Mouse (Mus musculus) embryonic fibroblast, embryonic 13.5 days (primary cell): ENCODE data around the gene Dyrk1a. TPM values are rescaled to one million over a fixed set of nuclear protein-coding genes. Genes with fewer than 3 reads are reported as not detected.

Experiments used
- H3K27ac ChIP-seq: 2 replicates; pipeline ENCODE4 v1.5.1; 2012; ENCODE audit warnings: low read length, control low read depth, inconsistent platforms; ENCODE audit not compliant: insufficient read depth
- H3K4me1 ChIP-seq: 2 replicates; pipeline ENCODE4 v1.6.1; 2011; ENCODE audit warnings: low read length; ENCODE audit not compliant: control insufficient read depth, insufficient read depth
- H3K4me3 ChIP-seq: 2 replicates; pipeline ENCODE4 v1.5.1; 2011; ENCODE audit warnings: mild to moderate bottlenecking, control low read depth, low read length; ENCODE audit not compliant: insufficient read depth
- CTCF ChIP-seq: IDR thresholded peaks from 2 replicates; pipeline ENCODE4 v1.5.1; 2011; ENCODE audit warnings: mild to moderate bottlenecking, control low read depth, low read length, moderate library complexity, borderline replicate concordance; ENCODE audit not compliant: insufficient read depth
- POLR2A ChIP-seq: IDR thresholded peaks from 2 replicates; pipeline ENCODE4 v1.6.1; 2011; ENCODE audit warnings: low read depth, mild to moderate bottlenecking, control low read depth, low read length, moderate library complexity
- polyA plus RNA-seq: library from polyadenylated mRNA; stranded (reverse); fragments of >200 nt; gene quantifications from 2 replicates; pipeline ENCODE4 v1.2.4, GENCODE M21; 2011; ENCODE audit warnings: low read depth; ENCODE audit not compliant: missing spikeins, insufficient read length

The Dyrk1a gene
- polyA plus RNA-seq, 1 experiment: 50.5 TPM

- H3K4me1 ChIP-seq: no peaks in the 10 kb centered on the region
- H3K27ac ChIP-seq: no peak overlapping the region
- TF ChIP-seq CTCF (no peak), POLR2A (no peak)
- H3K4me3 ChIP-seq: no peak overlapping the region
Observed at GRCm38 (mm10) chr16:94555346-94555745, 14.5 kb upstream of the Dyrk1a start.

- H3K27ac ChIP-seq: no peak overlapping the region
- H3K4me1 ChIP-seq: no peaks in the 10 kb centered on the region
- TF ChIP-seq POLR2A (no peak), CTCF (no peak)
- H3K4me3 ChIP-seq: no peak overlapping the region
Observed at GRCm38 (mm10) chr16:94556228-94556627, 13.6 kb upstream of the Dyrk1a start.

GRCm38 (mm10) chr16:94559282-94559681 lies 10.5 kb upstream of the Dyrk1a start:
- TF ChIP-seq CTCF: no peak
- no peak for TF ChIP-seq POLR2A
- Histone ChIP-seq H3K27ac (no peak overlapping the region), H3K4me1 (no peaks in the 10 kb centered on the region), H3K4me3 (no peak overlapping the region)

GRCm38 (mm10) chr16:94559782-94560181 lies 10.0 kb upstream of the Dyrk1a start:
- TF ChIP-seq CTCF: no peak
- no peak for TF ChIP-seq POLR2A
- no peak overlapping the region for H3K4me3 ChIP-seq
- no peak overlapping the region for H3K27ac ChIP-seq
- H3K4me1 ChIP-seq: no peaks in the 10 kb centered on the region

- Histone ChIP-seq H3K27ac (no peak overlapping the region), H3K4me3 (no peak overlapping the region), H3K4me1 (no peaks in the 10 kb centered on the region)
- TF ChIP-seq CTCF (no peak), POLR2A (no peak)
Observed at GRCm38 (mm10) chr16:94560618-94561017, 9.2 kb upstream of the Dyrk1a start.

- TF ChIP-seq POLR2A: no peak
- TF ChIP-seq CTCF: no peak
Observed at GRCm38 (mm10) chr16:94566124-94566523, 3.7 kb upstream of the Dyrk1a start.

GRCm38 (mm10) chr16:94566834-94567585 lies 2.8 kb upstream of the Dyrk1a start:
- TF ChIP-seq CTCF: no peak
- TF ChIP-seq POLR2A: no peak; the same call in 1 of the 2 replicates
- no peak overlapping the region for H3K27ac ChIP-seq
- peaks cover 1% of the 10 kb centered on the region; the same call in 1 of the 2 replicates for H3K4me1 ChIP-seq
- no peak overlapping the region for H3K4me3 ChIP-seq

More at GRCm38 (mm10) chr16:94566124-94566523, 3.7 kb upstream of the Dyrk1a start:
- Histone ChIP-seq H3K4me3 (no peak overlapping the region), H3K4me1 (no peaks in the 10 kb centered on the region), H3K27ac (no peak overlapping the region)

- H3K27ac ChIP-seq: no peak overlapping the region
- H3K4me3 ChIP-seq: no peak overlapping the region
- TF ChIP-seq CTCF (no peak), POLR2A (no peak)
- H3K4me1 ChIP-seq: peaks cover 7% of the 10 kb centered on the region
Observed at GRCm38 (mm10) chr16:94567751-94568150, 2.1 kb upstream of the Dyrk1a start.

GRCm38 (mm10) chr16:94568335-94569228 lies 1.2 kb upstream of the Dyrk1a start:
- peak overlapping the region; percentile 98 for H3K27ac ChIP-seq
- TF ChIP-seq POLR2A: peak; percentile 49
- no peak for TF ChIP-seq CTCF
- H3K4me3 ChIP-seq: peak overlapping the region; percentile 69
- peaks cover 9% of the 10 kb centered on the region for H3K4me1 ChIP-seq
